Mouse (Mus musculus) embryonic stem cell, embryonic (primary cell): Measurements from ENCODE around the gene Olfr354.

ENCODE experiments used
- CTCF ChIA-PET, 4 experiments: fragments of 300-600 bp in 2 of 4; fragments of 350-600 bp in 2 of 4; sonication (Branson Sonifier 250); formaldehyde crosslinking; loops; one replicate each; lab custom pipeline; 2022; ENCODE audit warnings: inconsistent platforms in 2 of 4; lab: Charles Lee
- POLR2A ChIA-PET, 4 experiments: fragments of 300-600 bp in 2 of 4; fragments of 350-600 bp in 2 of 4; sonication (Branson Sonifier 250); formaldehyde crosslinking; loops; one replicate each; lab custom pipeline; 2022; ENCODE audit warnings: antibody characterized with exemption in 4 of 4, inconsistent platforms in 1 of 4; lab: Charles Lee

Olfr354 gene

GRCm38 (mm10) chr2:36905380-36905779, at the start of gene Olfr354:
Gene Olfr354 (plus strand): TSS chr2:36905680.
- ChIA-PET POLR2A (no interaction called here), CTCF (no interaction called here)

GRCm38 (mm10) chr2:36862560-36862959, 42.9 kb upstream of the Olfr354 start, which contains the start of gene Olfr351:
Gene Olfr351 (minus strand): TSS chr2:36862660.
- CTCF ChIA-PET = no interaction called here
- POLR2A ChIA-PET = no interaction called here

- POLR2A ChIA-PET = no interaction called here
- CTCF ChIA-PET = no interaction called here
Measured at GRCm38 (mm10) chr2:36868160-36868559, 37.3 kb upstream of the Olfr354 start, which contains the start of gene Olfr352. Gene Olfr352 (plus strand): TSS chr2:36868460.

- CTCF ChIA-PET = no interaction called here
- POLR2A ChIA-PET = no interaction called here
Measured at GRCm38 (mm10) chr2:36892836-36893235, 12.6 kb upstream of the Olfr354 start, which contains the start of gene Olfr353. Gene Olfr353 (minus strand): TSS chr2:36892936.

- CTCF ChIA-PET = no interaction called here
- POLR2A ChIA-PET = no interaction called here
Measured at GRCm38 (mm10) chr2:36897114-36897513, 8.4 kb upstream of the Olfr354 start.

GRCm38 (mm10) chr2:36928797-36929196, 23.3 kb downstream of the Olfr354 start, which contains the start of gene Olfr355:
Gene Olfr355 (minus strand): TSS chr2:36928897.
- ChIA-PET CTCF (no interaction called here), POLR2A (no interaction called here)

- ChIA-PET CTCF (no interaction called here), POLR2A (no interaction called here)
Measured at GRCm38 (mm10) chr2:36936821-36937220, 31.3 kb downstream of the Olfr354 start, which contains the start of gene Olfr356. Gene Olfr356 (plus strand): TSS chr2:36937121.
